In genomic region chr11:86050430-86051280, GRCm38 (mm10) we compare ENCODE assay signal across 15 mouse cellular contexts.
DNase-seq lines count a peak whose midpoint lies in the region; ATAC-seq and TF ChIP-seq lines count a peak whose summit lies in the region.
"Had no signal": no experiment of that assay in that cellular context is flagged by ENCODE, and none has a peak within 500 bp of the region (broad histone marks: within the 10 kb centered on the region; RNA-seq: fewer than 3 reads in every experiment).

No protein-coding gene starts in this region.

- no peak overlapping the region for H3K9ac ChIP-seq in lung, embryonic 14.5 days
- H3K9ac ChIP-seq in embryonic facial prominence, embryonic 13.5 days = no peak overlapping the region
- no peak overlapping the region for H3K9ac ChIP-seq in forebrain, embryonic 14.5 days (ENCODE audit: low read length)
- H3K9ac ChIP-seq: liver, embryonic 12.5 days; midbrain, embryonic 13.5 days; neural tube, embryonic 15.5 days had no signal

- H3K4me1 ChIP-seq in lung, embryonic 14.5 days (ENCODE audit: insufficient read depth) = peaks cover 8% of the 10 kb centered on the region
- H3K4me1 ChIP-seq in embryonic facial prominence, embryonic 13.5 days = peaks cover 17% of the 10 kb centered on the region
- no peaks in the 10 kb centered on the region for H3K4me1 ChIP-seq in forebrain, embryonic 14.5 days (ENCODE audit: control insufficient read depth, insufficient read depth, low read length)
- H3K4me1 ChIP-seq: liver, embryonic 12.5 days; midbrain, embryonic 13.5 days had no signal

- no peaks in the 10 kb centered on the region for H3K36me3 ChIP-seq in lung, embryonic 14.5 days (ENCODE audit: insufficient read depth)
- no peaks in the 10 kb centered on the region for H3K36me3 ChIP-seq in embryonic facial prominence, embryonic 13.5 days
- no peaks in the 10 kb centered on the region for H3K36me3 ChIP-seq in forebrain, embryonic 14.5 days (ENCODE audit: control insufficient read depth, insufficient read depth, low read length)
- H3K36me3 ChIP-seq: G1E; liver, embryonic 12.5 days; midbrain, embryonic 13.5 days; neural tube, embryonic 15.5 days had no signal

- POLR2A ChIA-PET in Patski (lab: Charles Lee) = interaction anchor here (0.5 to 1.3 kb wide), 3 partner anchors 18 to 83 kb away, joined by 3 read pairs; no protein-coding TSS in a partner anchor

- H3K9me3 ChIP-seq in lung, embryonic 14.5 days (ENCODE audit: low read depth, low read length) = no peaks in the 10 kb centered on the region
- H3K9me3 ChIP-seq in embryonic facial prominence, embryonic 13.5 days = no peaks in the 10 kb centered on the region
- no peaks in the 10 kb centered on the region for H3K9me3 ChIP-seq in forebrain, embryonic 14.5 days (replicated peaks; ENCODE audit: control insufficient read depth, low read length)
- H3K9me3 ChIP-seq: G1E; liver, embryonic 12.5 days; midbrain, embryonic 13.5 days; neural tube, embryonic 15.5 days had no signal

- DNase-seq in lung, embryonic 14.5 days = peak; percentile 37
- no peak for DNase-seq in lung, postnatal 4 days
- DNase-seq in Patski (ENCODE audit: low read depth, low spot score) = peak; percentile 51
- DNase-seq in lung, postnatal 25 days (ENCODE audit: low spot score) = peak; percentile 25
- DNase-seq in forebrain, embryonic 14.5 days (ENCODE audit: low spot score) = no peak
- DNase-seq: cerebellum, postnatal 10 days; heart, postnatal 36 days; thymus, postnatal 25 days had no signal

- ATAC-seq in lung, embryonic 14.5 days (ENCODE audit: insufficient read depth) = no peak
- ATAC-seq in Patski = peak; percentile 71
- no peak for ATAC-seq in embryonic facial prominence, embryonic 13.5 days (ENCODE audit: insufficient number of reproducible peaks, insufficient read depth, low FRiP score, low TSS enrichment, low read depth)
- ATAC-seq in forebrain, embryonic 14.5 days = no peak
- no peak for ATAC-seq in CD4-positive, CD25-positive, alpha-beta regulatory T cell, adult 4 months
- ATAC-seq: intestine, postnatal 0 days; liver, embryonic 12.5 days; midbrain, embryonic 13.5 days had no signal

- H3K4me2 ChIP-seq in lung, embryonic 14.5 days = no peak overlapping the region
- 0 out of 2 replicates have a peak overlapping the region, but pooled peaks have one; percentile 5 for H3K4me2 ChIP-seq in embryonic facial prominence, embryonic 13.5 days
- H3K4me2 ChIP-seq in forebrain, embryonic 14.5 days (ENCODE audit: low read length) = no peak overlapping the region
- H3K4me2 ChIP-seq: liver, embryonic 12.5 days; midbrain, embryonic 13.5 days; neural tube, embryonic 15.5 days had no signal

- no peaks in the 10 kb centered on the region for H3K27me3 ChIP-seq in lung, embryonic 14.5 days (ENCODE audit: insufficient read depth, low read length)
- no peaks in the 10 kb centered on the region for H3K27me3 ChIP-seq in Patski
- H3K27me3 ChIP-seq in embryonic facial prominence, embryonic 13.5 days = no peaks in the 10 kb centered on the region
- H3K27me3 ChIP-seq in forebrain, embryonic 14.5 days (replicated peaks; ENCODE audit: control insufficient read depth, insufficient read depth, low read length) = no peaks in the 10 kb centered on the region
- H3K27me3 ChIP-seq: liver, embryonic 12.5 days; midbrain, embryonic 13.5 days; neural tube, embryonic 15.5 days had no signal

- no peak for TF ChIP-seq CTCF in lung, embryonic 14.5 days (IDR thresholded peaks at IDR 0.05; ENCODE audit: low read depth)
- TF ChIP-seq CTCF in Patski (IDR thresholded peaks at IDR 0.05) = no peak

- CTCF ChIA-PET in Patski (lab: Charles Lee) = interaction anchor here (1.7 kb wide), 1 partner anchor 17 kb away, joined by 7 read pairs; no protein-coding TSS in a partner anchor

- H3K4me3 ChIP-seq in lung, embryonic 14.5 days (ENCODE audit: low read depth, low read length) = no peak overlapping the region
- H3K4me3 ChIP-seq in embryonic facial prominence, embryonic 13.5 days = no peak overlapping the region
- no peak overlapping the region for H3K4me3 ChIP-seq in forebrain, embryonic 14.5 days (ENCODE audit: low read depth, low read length)
- H3K4me3 ChIP-seq: liver, embryonic 12.5 days; midbrain, embryonic 13.5 days; neural tube, embryonic 15.5 days had no signal

- in situ Hi-C loops in Patski (cut with MboI; ENCODE audit: low pct_unique_long_range_greater_than_20kb) = no loop called here

- 61% methylated on average over 8 of the region's 8 CpGs for WGBS in lung, embryonic 14.5 days
- 49% methylated on average over 8 of the region's 8 CpGs for WGBS in embryonic facial prominence, embryonic 13.5 days
- 84% methylated on average over 8 of the region's 8 CpGs for WGBS in forebrain, embryonic 14.5 days

- no peak overlapping the region for H3K27ac ChIP-seq in lung, embryonic 14.5 days (ENCODE audit: low read depth)
- H3K27ac ChIP-seq in embryonic facial prominence, embryonic 13.5 days = peak overlapping the region; percentile 66
- H3K27ac ChIP-seq in forebrain, embryonic 14.5 days (ENCODE audit: low read depth, low read length) = no peak overlapping the region
- H3K27ac ChIP-seq: liver, embryonic 12.5 days; midbrain, embryonic 13.5 days; neural tube, embryonic 15.5 days had no signal

Comparison
In these comparisons a context has a peak if more than half of its experiments do, and no peak if none do; other contexts are left out.
1. DNase-seq: peak in lung, embryonic 14.5 days (single experiment), Patski (single experiment) and lung, postnatal 25 days (single experiment); none in lung, postnatal 4 days (0 of 2) and forebrain, embryonic 14.5 days (single experiment).